Mouse (Mus musculus) testis, adult 2 months (tissue): ENCODE results near the gene Thy1. TPM values are rescaled to one million over a fixed set of nuclear protein-coding genes. Genes with fewer than 3 reads are reported as not detected.

Experiments
- H3K27ac ChIP-seq: fragments of 200-500 bp; 2 replicates; pipeline ENCODE4 v1.5.1; 2012; ENCODE audit warnings: low read depth, low read length; ENCODE audit not compliant: control insufficient read depth, insufficient read depth
- H3K27me3 ChIP-seq: fragments of 200-500 bp; 2 replicates; pipeline ENCODE4 v1.6.1; 2012; ENCODE audit warnings: mild to moderate bottlenecking, low read length, moderate library complexity; ENCODE audit not compliant: control insufficient read depth, insufficient read depth
- H3K36me3 ChIP-seq: fragments of 200-500 bp; 2 replicates; pipeline ENCODE4 v1.6.1; 2012; ENCODE audit warnings: mild to moderate bottlenecking, low read length; ENCODE audit not compliant: control insufficient read depth, insufficient read depth
- H3K4me1 ChIP-seq: fragments of 200-500 bp; 2 replicates; pipeline ENCODE4 v1.6.1; 2012; ENCODE audit warnings: low read length; ENCODE audit not compliant: control insufficient read depth, insufficient read depth
- H3K4me3 ChIP-seq: fragments of 200-500 bp; 2 replicates; pipeline ENCODE4 v1.5.1; 2012; ENCODE audit warnings: low read depth, mild to moderate bottlenecking, low read length, moderate library complexity, mixed read lengths; ENCODE audit not compliant: control insufficient read depth
- CTCF ChIP-seq: fragments of 200-500 bp; IDR thresholded peaks from 2 replicates; pipeline ENCODE4 v1.5.1; 2012; ENCODE audit warnings: low read depth, mild to moderate bottlenecking, inconsistent platforms, low read length, moderate library complexity; ENCODE audit not compliant: control insufficient read depth, insufficient read depth, insufficient replicate concordance
- POLR2A ChIP-seq: fragments of 200-500 bp; IDR thresholded peaks from 2 replicates; pipeline ENCODE4 v1.6.1; 2012; ENCODE audit warnings: low read depth, mild to moderate bottlenecking, inconsistent platforms, low read length, moderate library complexity; ENCODE audit not compliant: control insufficient read depth
- polyA plus RNA-seq: library from polyadenylated mRNA; depleted of rRNA; stranded (reverse); fragments of >200 nt; gene quantifications from 2 replicates; pipeline ENCODE4 v1.2.3, GENCODE M21; 2012

Gene Thy1
- polyA plus RNA-seq, 1 experiment: 0.36 TPM

DNA sequence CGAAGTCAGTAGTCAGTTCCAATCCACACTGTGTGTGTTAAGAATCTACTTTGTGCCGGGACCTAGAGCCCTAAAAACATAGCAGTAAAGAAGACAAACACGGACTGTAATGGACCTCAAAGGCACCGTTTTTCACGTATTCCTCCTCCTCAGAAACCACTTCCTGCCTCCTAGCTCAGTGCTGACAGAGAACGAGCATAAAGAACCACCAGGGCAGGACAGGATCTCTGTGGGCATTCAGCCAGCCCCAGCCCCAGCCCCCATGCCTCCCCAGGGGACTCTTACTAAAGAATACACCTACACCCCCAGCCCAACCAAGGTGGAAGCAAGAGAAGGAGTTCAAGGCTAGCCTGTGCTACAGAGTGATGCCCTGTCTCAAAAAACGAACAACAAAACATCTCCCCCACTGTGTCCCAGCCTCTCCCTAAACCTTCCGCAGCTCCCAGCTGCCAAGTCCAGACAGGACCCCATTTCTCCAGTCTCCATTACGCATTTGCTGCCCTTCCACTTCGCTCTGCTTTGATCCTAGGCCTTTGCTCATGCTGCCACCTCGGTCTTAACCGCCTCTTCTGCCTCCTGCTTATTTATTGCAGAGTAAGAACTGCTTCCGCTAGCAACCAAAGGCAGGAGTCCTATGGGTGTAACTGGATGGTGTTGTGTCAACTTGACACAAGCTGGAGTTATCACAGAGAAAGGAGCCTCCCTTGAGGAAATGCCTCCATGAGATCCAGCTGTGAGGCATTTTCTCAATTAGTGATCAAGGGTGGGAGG is 9.0 kb upstream of the Thy1 start:
- no peak overlapping the region for H3K27ac ChIP-seq
- H3K4me3 ChIP-seq: no peak overlapping the region
- H3K27me3 ChIP-seq: no peaks in the 10 kb centered on the region
- TF ChIP-seq CTCF (no peak), POLR2A (no peak)
- H3K4me1 ChIP-seq: no peaks in the 10 kb centered on the region
- no peaks in the 10 kb centered on the region for H3K36me3 ChIP-seq

DNA sequence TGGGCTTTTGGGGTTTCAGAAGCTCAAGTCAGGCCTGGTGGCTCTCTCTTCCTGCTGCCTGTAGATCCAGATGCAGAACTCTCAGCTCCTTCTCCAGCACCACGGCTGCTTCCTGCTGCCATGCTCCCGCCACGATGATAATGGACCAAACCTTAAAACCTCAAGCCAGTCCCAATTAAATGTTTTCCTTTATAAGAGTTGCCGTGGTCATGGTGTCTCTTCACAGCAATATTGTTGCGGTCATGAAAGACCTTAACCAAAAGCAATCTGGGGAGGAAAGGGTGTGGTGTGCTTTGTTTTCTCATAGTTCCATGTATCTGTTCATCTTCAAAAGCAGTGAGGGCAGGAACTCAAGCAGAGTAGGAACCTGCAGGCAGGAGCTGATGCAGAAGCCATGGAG is 6.1 kb upstream of the Thy1 start:
- no peaks in the 10 kb centered on the region for H3K36me3 ChIP-seq
- TF ChIP-seq POLR2A (no peak), CTCF (no peak)
- H3K27ac ChIP-seq: no peak overlapping the region
- no peaks in the 10 kb centered on the region for H3K4me1 ChIP-seq
- H3K27me3 ChIP-seq: no peaks in the 10 kb centered on the region
- no peak overlapping the region for H3K4me3 ChIP-seq

DNA sequence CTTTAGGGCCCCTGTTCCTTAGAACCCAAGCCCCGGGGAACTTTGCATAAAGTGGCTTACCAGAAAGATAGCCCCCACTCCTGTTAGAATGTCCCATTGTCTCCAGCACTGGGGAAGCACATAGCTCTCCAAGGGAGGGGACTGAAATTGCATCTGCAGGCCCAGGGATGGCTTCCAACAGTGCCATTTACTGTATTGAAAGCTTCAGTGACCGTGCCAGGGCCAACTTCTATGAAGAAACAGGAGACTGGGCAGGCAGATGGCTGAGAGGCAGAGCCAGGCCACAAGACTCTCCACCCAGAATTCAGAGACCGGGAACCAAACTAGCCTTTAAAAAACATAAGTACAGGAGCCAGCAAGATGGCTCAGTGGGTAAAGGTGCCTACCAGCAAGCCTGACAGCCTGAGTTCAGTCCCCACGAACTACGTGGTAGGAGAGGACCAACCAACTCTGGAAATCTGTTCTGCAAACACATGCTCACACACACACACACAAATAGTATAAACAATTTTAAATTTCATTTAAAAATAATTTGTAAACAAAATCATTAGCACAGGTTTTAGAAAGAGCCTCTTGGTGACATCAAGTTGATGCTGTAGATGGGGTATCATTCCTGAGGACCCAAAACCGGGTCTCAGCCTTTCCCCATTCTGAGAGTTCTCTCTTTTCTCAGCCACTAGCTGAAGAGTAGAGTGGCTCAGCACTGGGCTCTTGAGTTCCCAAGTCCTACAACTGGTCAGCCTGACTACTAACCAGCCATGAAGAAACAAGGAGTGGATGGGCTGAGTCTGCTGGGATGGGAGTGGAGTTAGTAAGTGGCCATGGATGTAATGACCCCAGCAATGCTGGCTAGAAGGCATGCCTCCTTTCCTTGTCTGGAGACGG is 1.4 kb upstream of the Thy1 start:
- peaks cover 8% of the 10 kb centered on the region for H3K4me1 ChIP-seq
- TF ChIP-seq CTCF (no peak), POLR2A (no peak)
- H3K4me3 ChIP-seq: no peak overlapping the region
- H3K27ac ChIP-seq: no peak overlapping the region
- no peaks in the 10 kb centered on the region for H3K27me3 ChIP-seq
- H3K36me3 ChIP-seq: no peaks in the 10 kb centered on the region

DNA sequence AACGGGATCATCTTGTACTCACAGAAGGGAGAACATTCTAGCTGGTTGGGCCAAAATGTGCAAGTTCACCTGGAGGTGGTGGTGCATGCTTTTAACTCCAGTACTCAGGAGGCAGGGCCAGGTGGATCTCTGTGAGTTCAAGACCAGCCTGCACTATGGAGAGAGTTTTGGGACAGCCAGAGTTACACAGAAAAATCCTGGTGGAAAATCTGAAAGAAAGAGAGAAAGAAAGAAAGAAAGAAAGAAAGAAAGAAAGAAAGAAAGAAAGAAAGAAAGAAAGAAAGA is 846 bp upstream of the Thy1 start:
- TF ChIP-seq POLR2A (no peak), CTCF (no peak)
- no peak overlapping the region for H3K4me3 ChIP-seq
- no peaks in the 10 kb centered on the region for H3K27me3 ChIP-seq
- no peak overlapping the region for H3K27ac ChIP-seq
- no peaks in the 10 kb centered on the region for H3K36me3 ChIP-seq
- H3K4me1 ChIP-seq: peaks cover 8% of the 10 kb centered on the region

DNA sequence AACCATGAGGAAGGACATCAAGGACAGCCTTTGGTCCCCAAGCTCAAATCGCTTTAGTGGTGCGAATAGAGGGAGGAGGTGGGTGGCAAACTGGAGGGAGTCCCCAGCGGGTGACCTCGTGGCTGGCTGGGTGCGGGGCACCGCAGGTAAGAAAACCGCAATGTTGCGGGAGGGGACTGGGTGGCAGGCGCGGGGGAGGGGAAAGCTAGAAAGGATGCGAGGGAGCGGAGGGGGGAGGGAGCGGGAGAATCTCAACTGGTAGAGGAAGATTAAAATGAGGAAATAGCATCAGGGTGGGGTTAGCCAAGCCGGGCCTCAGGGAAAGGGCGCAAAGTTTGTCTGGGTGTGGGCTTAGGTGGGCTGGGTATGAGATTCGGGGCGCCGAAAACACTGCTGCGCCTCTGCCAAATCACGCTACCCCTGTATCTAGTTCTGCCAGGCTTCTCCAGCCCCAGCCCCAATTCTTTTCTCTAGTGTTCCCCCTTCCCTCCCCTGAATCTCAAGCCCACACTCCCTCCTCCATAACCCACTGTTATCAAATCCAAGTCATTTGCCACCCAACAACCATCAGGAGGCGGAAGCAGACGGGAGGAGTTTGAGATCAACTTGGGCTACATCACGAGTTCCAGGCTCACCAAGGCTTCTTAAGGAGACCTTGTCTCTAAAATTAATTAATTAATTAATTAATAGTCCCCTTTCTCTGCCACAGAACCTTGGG is 683 bp downstream of the Thy1 start:
- TF ChIP-seq POLR2A (no peak), CTCF (no peak)
- H3K36me3 ChIP-seq: no peaks in the 10 kb centered on the region
- H3K27me3 ChIP-seq: no peaks in the 10 kb centered on the region
- peaks cover 8% of the 10 kb centered on the region for H3K4me1 ChIP-seq
- H3K4me3 ChIP-seq: peak overlapping the region; percentile 1; the same call in 1 of the 2 replicates
- H3K27ac ChIP-seq: no peak overlapping the region

DNA sequence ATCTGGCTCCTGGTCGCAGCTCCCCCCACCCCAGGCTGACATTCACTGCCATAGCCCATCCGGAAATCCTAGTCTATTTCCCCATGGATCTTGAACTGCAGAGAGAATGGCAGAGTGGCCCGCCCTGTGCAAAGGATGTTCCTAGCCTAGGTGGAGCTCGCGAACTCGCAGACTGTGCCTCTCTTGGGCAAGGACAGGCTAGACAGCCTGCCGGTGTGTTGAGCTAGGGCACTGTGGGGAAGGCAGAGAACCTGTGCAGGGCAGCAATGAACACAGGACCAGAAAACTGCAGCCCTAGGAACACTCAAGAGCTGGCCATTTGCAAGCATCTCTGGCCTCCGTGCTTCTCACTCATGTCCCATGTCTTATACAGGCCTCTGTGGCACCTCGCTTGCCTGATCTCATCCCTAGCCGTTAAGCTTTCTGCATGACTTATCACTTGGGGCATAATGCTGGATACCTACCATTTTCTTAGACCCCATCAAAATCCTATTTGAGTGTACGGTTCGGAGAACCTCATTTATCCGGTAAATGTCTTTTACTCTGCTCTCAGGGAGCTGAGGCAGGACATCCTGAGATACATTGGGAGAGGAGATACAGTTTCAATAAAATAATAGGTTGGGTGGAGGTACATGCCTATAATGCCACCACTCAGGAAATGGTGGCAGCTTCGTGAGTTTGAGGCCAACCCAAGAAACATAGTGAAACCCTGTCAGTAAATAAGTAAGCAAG is 1.4 kb downstream of the Thy1 start:
- no peaks in the 10 kb centered on the region for H3K27me3 ChIP-seq

More for the DNA sequence above, 1.4 kb downstream of the Thy1 start:
- no peak overlapping the region for H3K27ac ChIP-seq
- H3K4me3 ChIP-seq: no peak overlapping the region
- H3K36me3 ChIP-seq: no peaks in the 10 kb centered on the region
- no peak for TF ChIP-seq CTCF
- TF ChIP-seq POLR2A: no peak
- H3K4me1 ChIP-seq: peaks cover 8% of the 10 kb centered on the region
